Mouse (Mus musculus): ENCODE measurements at regions not wholly inside any gene's neighbourhood (a gene's known extent, or its start where the extent isn't known, plus 50 kb on each side); places are given as distances from the start of the nearest gene placed in this dataset.

- TF ChIP-seq GATA1 (IDR thresholded peaks at IDR 0.05; ENCODE audit: borderline replicate concordance, low read length) (no peak), FLI1 (IDR thresholded peaks at IDR 0.05; ENCODE audit: low read length) (no peak)
Observed at GRCm38 (mm10) chr14:47951041-47951440, 169.6 kb upstream of the Peli2 start.
